Mouse (Mus musculus) left cerebral cortex, postnatal 25 days (tissue): ENCODE measurements around the gene Fbxl19. TPM values are rescaled to one million over a fixed set of nuclear protein-coding genes. Genes with fewer than 3 reads are reported as not detected.

ENCODE experiments used
- microRNA-seq, 2 experiments: library from miRNA; unstranded; fragments of <30 nt; microRNA quantifications; one replicate each; pipeline ENCODE4 v1.2.0; 2022
- total RNA-seq, 2 experiments: library from RNA; stranded (reverse); gene quantifications; 2 replicates each; pipeline ENCODE4 v1.2.3; 2021

Gene Fbxl19
- total RNA-seq, 2 experiments from 2014 or later = 81.3 to 88.2 TPM

Small RNAs within 50 kb of the gene (microRNA-seq; reads per million reads assigned to microRNA genes)
- gene Mir762 = 0 reads per million in 2 experiments

Other genes starting within 250 kb of the Fbxl19 start
- 100 to 1,000 TPM; 101 to 116 TPM for gene Srcap, start 232.6 kb upstream of the Fbxl19 start, total RNA-seq
- 10 to 100 TPM; 10.6 to 11.6 TPM for gene Gm42715, start 225.0 kb upstream of the Fbxl19 start, total RNA-seq
- not detected for gene Tmem265, start 183.2 kb upstream of the Fbxl19 start, total RNA-seq
- gene Phkg2, start 171.2 kb upstream of the Fbxl19 start, total RNA-seq = 10 to 100 TPM; 76.9 to 89.1 TPM
- 1 to 10 TPM; 6.8 to 7.7 TPM for gene Ccdc189, start 155.9 kb upstream of the Fbxl19 start, total RNA-seq
- 10 to 100 TPM; 69.4 to 71.4 TPM for gene Rnf40, start 155.8 kb upstream of the Fbxl19 start, total RNA-seq
- 10 to 100 TPM; 22.2 to 24.8 TPM for gene Zfp629, start 128.7 kb upstream of the Fbxl19 start, total RNA-seq
- gene Bcl7c, start 35.6 kb upstream of the Fbxl19 start, total RNA-seq = 10 to 100 TPM; 37.6 to 43.0 TPM
- 1 to 10 TPM; 2.6 to 3.4 TPM for gene Ctf1, start 31.8 kb upstream of the Fbxl19 start, total RNA-seq
- not detected for gene Ctf2, start 12.4 kb upstream of the Fbxl19 start, total RNA-seq
- 10 to 100 TPM; 23.1 to 23.7 TPM for gene Orai3, start 25.3 kb downstream of the Fbxl19 start, total RNA-seq
- 10 to 100 TPM; 42.3 to 43.4 TPM for gene Setd1a, start 32.1 kb downstream of the Fbxl19 start, total RNA-seq
- gene Gm49388, start 41.1 kb downstream of the Fbxl19 start, total RNA-seq = 1 to 10 TPM; 3.5 to 4.5 TPM
- 1 to 10 TPM; 3.6 to 6.8 TPM for gene Hsd3b7, start 56.1 kb downstream of the Fbxl19 start, total RNA-seq
- 10 to 100 TPM; 70.5 to 76.0 TPM for gene Stx4a, start 79.8 kb downstream of the Fbxl19 start, total RNA-seq
- 100 to 1,000 TPM; 437 to 445 TPM for gene Stx1b, start 80.0 kb downstream of the Fbxl19 start, total RNA-seq
- 10 to 100 TPM; 28.1 to 30.4 TPM for gene Zfp646, start 131.7 kb downstream of the Fbxl19 start, total RNA-seq
- gene Zfp668, start 132.3 kb downstream of the Fbxl19 start, total RNA-seq = 10 to 100 TPM; 20.6 to 20.7 TPM
- gene Prss53, start 146.4 kb downstream of the Fbxl19 start, total RNA-seq = 1 to 10 TPM; 1.7 to 1.9 TPM
- gene Gm21974, start 150.9 kb downstream of the Fbxl19 start, total RNA-seq = not detected
- 10 to 100 TPM; 22.9 to 26.0 TPM for gene Vkorc1, start 151.1 kb downstream of the Fbxl19 start, total RNA-seq
- gene Bckdk, start 159.5 kb downstream of the Fbxl19 start, total RNA-seq = 10 to 100 TPM; 33.7 to 37.6 TPM
- gene Kat8, start 168.0 kb downstream of the Fbxl19 start, total RNA-seq = 10 to 100 TPM; 28.6 to 28.7 TPM
- under 1 TPM in 1 of 2 experiments, not detected in 1; 0.64 TPM for gene Prss8, start 185.6 kb downstream of the Fbxl19 start, total RNA-seq
- 1 to 10 TPM; 8.0 to 9.3 TPM for gene Prss36, start 202.2 kb downstream of the Fbxl19 start, total RNA-seq
- gene Fus, start 222.9 kb downstream of the Fbxl19 start, total RNA-seq = 100 to 1,000 TPM; 270 to 316 TPM
- 1 to 10 TPM; 2.3 to 4.0 TPM for gene Pycard, start 249.3 kb downstream of the Fbxl19 start, total RNA-seq